Mouse (Mus musculus): ENCODE data around the gene Gipc2. TPM values are rescaled to one million over a fixed set of nuclear protein-coding genes. Genes with fewer than 3 reads are reported as not detected.

The Gipc2 gene
- polyA plus RNA-seq, 1 experiment = 1.9 TPM

- H3K4me1 ChIP-seq (ENCODE audit: control insufficient read depth, insufficient read depth, low read length) = 0 out of 2 replicates have a peak, but pooled peaks cover 11% of the 10 kb centered on the region
- TF ChIP-seq POLR2A (IDR thresholded peaks at IDR 0.05; ENCODE audit: low read depth, low read length) (no peak), CTCF (IDR thresholded peaks at IDR 0.05; ENCODE audit: borderline replicate concordance, insufficient read depth, low read length) (no peak)
- no peak overlapping the region for H3K4me3 ChIP-seq (ENCODE audit: insufficient read depth, low read length)
- peak overlapping the region; percentile 7; the same call in 1 of the 2 replicates for H3K27ac ChIP-seq (ENCODE audit: insufficient read depth, low read length)
Observed at GRCm38 (mm10) chr3:152113496-152113895, 52.5 kb downstream of the Gipc2 start.

DNA sequence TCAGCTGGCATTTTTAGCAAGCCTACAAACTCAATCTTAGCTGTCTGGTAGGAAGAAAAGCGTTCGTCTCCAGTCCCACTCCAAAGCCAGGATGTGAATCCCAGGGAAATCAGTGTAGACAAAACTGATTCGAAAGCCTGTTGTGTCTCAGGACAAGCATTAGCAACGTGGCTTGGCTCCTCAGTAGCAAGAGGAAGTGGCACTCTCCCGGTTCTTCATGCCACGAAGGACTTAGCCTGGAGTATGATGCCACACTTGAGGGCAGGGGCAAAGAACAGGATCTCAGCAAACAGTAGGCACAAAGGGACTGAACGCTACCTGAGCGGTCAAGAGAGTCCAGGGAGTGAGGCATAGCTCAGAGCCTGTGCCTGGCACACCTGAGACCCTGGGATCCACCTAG lies 53.4 kb downstream of the Gipc2 start:
- H3K4me3 ChIP-seq (ENCODE audit: insufficient read depth, low read length) = no peak overlapping the region
- TF ChIP-seq POLR2A (IDR thresholded peaks at IDR 0.05; ENCODE audit: low read depth, low read length) = no peak
- no peak for TF ChIP-seq CTCF (IDR thresholded peaks at IDR 0.05; ENCODE audit: borderline replicate concordance, insufficient read depth, low read length)
- H3K27ac ChIP-seq (ENCODE audit: insufficient read depth, low read length) = peak overlapping the region; percentile 6; the same call in 1 of the 2 replicates
- 0 out of 2 replicates have a peak, but pooled peaks cover 12% of the 10 kb centered on the region for H3K4me1 ChIP-seq (ENCODE audit: control insufficient read depth, insufficient read depth, low read length)

DNA sequence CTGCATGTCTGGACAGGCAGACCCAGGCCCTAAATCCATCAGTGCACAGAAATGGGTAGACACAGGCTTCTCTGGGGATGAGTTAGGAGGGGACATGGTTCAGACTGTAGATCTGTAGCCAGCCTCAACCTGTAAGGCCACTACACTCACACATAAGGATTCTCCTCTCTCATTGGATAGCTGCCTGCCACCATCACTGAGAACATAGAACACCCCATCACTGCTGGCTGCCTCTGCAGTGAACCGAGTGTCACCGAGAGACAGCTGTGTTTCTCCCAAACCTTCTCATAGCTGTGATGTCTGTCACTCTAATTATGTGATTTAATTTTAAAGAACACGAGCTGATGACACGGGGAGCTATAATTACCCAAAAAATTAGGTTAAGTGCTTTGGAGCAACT lies 54.5 kb downstream of the Gipc2 start:
- peak overlapping the region; percentile 58; the same call in 1 of the 2 replicates for H3K27ac ChIP-seq (ENCODE audit: insufficient read depth, low read length)
- no peak overlapping the region for H3K4me3 ChIP-seq (ENCODE audit: insufficient read depth, low read length)
- H3K4me1 ChIP-seq (ENCODE audit: control insufficient read depth, insufficient read depth, low read length) = 0 out of 2 replicates have a peak, but pooled peaks cover 14% of the 10 kb centered on the region
- TF ChIP-seq POLR2A (IDR thresholded peaks at IDR 0.05; ENCODE audit: low read depth, low read length) = no peak

DNA sequence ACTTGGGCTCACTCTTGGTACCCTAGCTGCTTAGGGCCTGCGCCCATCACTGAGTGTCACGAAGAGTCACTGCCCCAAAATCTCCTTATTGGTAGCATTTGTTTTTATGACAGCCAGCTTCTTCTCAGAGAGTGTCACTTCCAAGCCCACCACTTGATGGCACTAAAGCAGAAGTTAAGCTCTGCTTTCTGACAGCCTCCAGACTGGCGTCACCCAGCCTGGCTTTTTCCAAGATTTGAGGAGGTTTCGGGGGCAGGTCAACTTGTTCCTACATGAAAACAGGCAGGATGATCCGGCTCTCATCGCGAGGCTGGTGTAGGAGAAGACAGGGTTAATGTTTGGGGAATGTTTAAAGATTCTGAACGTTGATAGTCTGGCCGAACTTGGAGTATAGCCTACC lies 54.9 kb downstream of the Gipc2 start:
- H3K27ac ChIP-seq (ENCODE audit: insufficient read depth, low read length) = peak overlapping the region; percentile 58; the same call in 1 of the 2 replicates
- H3K4me1 ChIP-seq (ENCODE audit: control insufficient read depth, insufficient read depth, low read length) = 0 out of 2 replicates have a peak, but pooled peaks cover 14% of the 10 kb centered on the region
- TF ChIP-seq CTCF (IDR thresholded peaks at IDR 0.05; ENCODE audit: borderline replicate concordance, insufficient read depth, low read length) = 0 out of 2 replicates have a peak, but pooled peaks have one; percentile 38
- no peak for TF ChIP-seq POLR2A (IDR thresholded peaks at IDR 0.05; ENCODE audit: low read depth, low read length)
- H3K4me3 ChIP-seq (ENCODE audit: insufficient read depth, low read length) = no peak overlapping the region

- no peak overlapping the region for H3K4me3 ChIP-seq (ENCODE audit: insufficient read depth, low read length)
- TF ChIP-seq POLR2A (IDR thresholded peaks at IDR 0.05; ENCODE audit: low read depth, low read length) (no peak), CTCF (IDR thresholded peaks at IDR 0.05; ENCODE audit: borderline replicate concordance, insufficient read depth, low read length) (no peak)
- H3K4me1 ChIP-seq (ENCODE audit: control insufficient read depth, insufficient read depth, low read length) = 0 out of 2 replicates have a peak, but pooled peaks cover 13% of the 10 kb centered on the region
- no peak overlapping the region for H3K27ac ChIP-seq (ENCODE audit: insufficient read depth, low read length)
Observed at GRCm38 (mm10) chr3:152109260-152109587, 56.8 kb downstream of the Gipc2 start.

GRCm38 (mm10) chr3:152108560-152109259 lies 57.3 kb downstream of the Gipc2 start:
- Histone ChIP-seq H3K4me1 (ENCODE audit: control insufficient read depth, insufficient read depth, low read length) (0 out of 2 replicates have a peak, but pooled peaks cover 12% of the 10 kb centered on the region), H3K4me3 (ENCODE audit: insufficient read depth, low read length) (no peak overlapping the region), H3K27ac (ENCODE audit: insufficient read depth, low read length) (peak overlapping the region; percentile 5; the same call in 1 of the 2 replicates)
- no peak for TF ChIP-seq POLR2A (IDR thresholded peaks at IDR 0.05; ENCODE audit: low read depth, low read length)
- no peak for TF ChIP-seq CTCF (IDR thresholded peaks at IDR 0.05; ENCODE audit: borderline replicate concordance, insufficient read depth, low read length)

GRCm38 (mm10) chr3:152108003-152108395 lies 58.0 kb downstream of the Gipc2 start:
- Histone ChIP-seq H3K4me1 (ENCODE audit: control insufficient read depth, insufficient read depth, low read length) (0 out of 2 replicates have a peak, but pooled peaks cover 12% of the 10 kb centered on the region), H3K27ac (ENCODE audit: insufficient read depth, low read length) (no peak overlapping the region), H3K4me3 (ENCODE audit: insufficient read depth, low read length) (no peak overlapping the region)
- TF ChIP-seq CTCF (IDR thresholded peaks at IDR 0.05; ENCODE audit: borderline replicate concordance, insufficient read depth, low read length) (no peak), POLR2A (IDR thresholded peaks at IDR 0.05; ENCODE audit: low read depth, low read length) (no peak)

- H3K27ac ChIP-seq (ENCODE audit: insufficient read depth, low read length) = no peak overlapping the region
- TF ChIP-seq CTCF (IDR thresholded peaks at IDR 0.05; ENCODE audit: borderline replicate concordance, insufficient read depth, low read length) (no peak), POLR2A (IDR thresholded peaks at IDR 0.05; ENCODE audit: low read depth, low read length) (no peak)
- 0 out of 2 replicates have a peak, but pooled peaks cover 12% of the 10 kb centered on the region for H3K4me1 ChIP-seq (ENCODE audit: control insufficient read depth, insufficient read depth, low read length)
- peak overlapping the region; percentile 2; the same call in 1 of the 2 replicates for H3K4me3 ChIP-seq (ENCODE audit: insufficient read depth, low read length)
Observed at GRCm38 (mm10) chr3:152107149-152108002, 58.7 kb downstream of the Gipc2 start.

DNA sequence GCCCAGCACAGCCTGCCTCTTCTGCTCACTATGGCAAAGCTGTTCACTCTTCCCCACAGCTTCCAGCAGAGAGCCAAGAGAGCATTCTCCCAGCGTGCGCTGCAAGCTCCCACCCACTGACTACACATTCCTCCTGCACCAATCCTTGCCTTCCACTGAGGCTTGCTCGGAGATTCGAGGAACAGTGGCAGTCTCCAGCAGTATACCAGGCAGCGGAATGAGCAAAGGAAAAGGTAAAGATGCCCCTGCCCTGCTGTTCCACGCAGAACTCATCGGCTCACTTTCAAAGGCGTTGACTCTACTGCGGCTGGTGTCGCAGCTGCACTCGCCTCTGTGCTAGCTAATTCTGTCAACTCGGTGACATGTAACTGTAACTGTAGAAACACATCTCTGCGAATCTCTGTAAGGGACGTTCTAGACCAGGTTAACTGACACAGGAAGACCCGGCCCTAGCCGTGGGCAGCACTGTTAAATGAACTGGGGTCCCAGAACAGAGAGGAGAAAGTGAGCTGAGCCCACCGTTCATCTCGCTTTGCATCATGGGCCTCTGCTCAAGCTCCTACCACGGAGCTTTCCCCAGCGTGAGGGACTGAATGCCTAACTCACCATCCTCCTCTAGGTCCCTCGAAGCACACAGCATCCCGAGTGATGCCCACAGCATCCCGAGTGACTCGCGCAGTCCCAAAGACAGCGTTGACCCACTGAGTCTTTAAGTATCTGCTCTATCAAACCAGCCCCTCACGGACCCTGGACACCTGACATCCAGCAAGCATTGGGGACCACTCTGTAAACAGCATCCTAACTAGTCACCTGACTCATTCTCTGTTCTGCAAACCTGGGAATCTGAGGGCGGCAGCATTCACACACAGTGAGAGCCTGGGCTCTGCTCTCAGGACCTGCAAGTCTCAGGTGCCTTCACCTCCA lies 59.5 kb downstream of the Gipc2 start:
- Histone ChIP-seq H3K4me3 (ENCODE audit: insufficient read depth, low read length) (peak overlapping the region; percentile 2), H3K4me1 (ENCODE audit: control insufficient read depth, insufficient read depth, low read length) (0 out of 2 replicates have a peak, but pooled peaks cover 11% of the 10 kb centered on the region), H3K27ac (ENCODE audit: insufficient read depth, low read length) (no peak overlapping the region)

More for the DNA sequence above, 59.5 kb downstream of the Gipc2 start:
- TF ChIP-seq CTCF (IDR thresholded peaks at IDR 0.05; ENCODE audit: borderline replicate concordance, insufficient read depth, low read length) = no peak
- peak; percentile 53; the same call in 1 of the 2 replicates for TF ChIP-seq POLR2A (IDR thresholded peaks at IDR 0.05; ENCODE audit: low read depth, low read length)

All from embryonic fibroblast, embryonic 13.5 days (primary cell).